Mouse (Mus musculus): ENCODE results near the gene Kcnmb3.

Kcnmb3 gene

GRCm38 (mm10) chr3:32492097-32493090, at the start of gene Kcnmb3:
Kcnmb3 (minus strand) TSS chr3:32492231.
- no peak for DNase-seq

DNA sequence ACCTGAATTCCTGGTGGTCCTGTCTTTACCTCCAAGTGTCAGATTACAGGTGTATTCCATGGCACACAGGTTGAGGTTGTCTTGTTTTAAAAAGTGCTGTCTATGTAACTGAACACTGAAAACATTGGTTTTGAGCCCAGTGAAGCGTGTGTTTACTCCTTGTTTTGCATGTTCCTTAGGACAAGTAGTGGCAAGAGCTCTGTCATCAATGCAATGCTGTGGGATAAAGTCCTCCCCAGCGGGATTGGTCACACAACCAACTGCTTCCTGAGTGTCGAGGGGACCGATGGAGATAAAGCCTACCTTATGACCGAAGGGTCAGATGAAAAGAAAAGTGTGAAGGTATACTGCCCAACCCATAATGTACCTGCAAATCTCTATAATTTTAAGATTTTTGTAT, 46.1 kb upstream of the Kcnmb3 start:
- no peak for DNase-seq

- DNase-seq = peak; percentile 17
These were observed 45.5 kb upstream of the Kcnmb3 start for GRCm38 (mm10) chr3:32537556-32537955.

DNA sequence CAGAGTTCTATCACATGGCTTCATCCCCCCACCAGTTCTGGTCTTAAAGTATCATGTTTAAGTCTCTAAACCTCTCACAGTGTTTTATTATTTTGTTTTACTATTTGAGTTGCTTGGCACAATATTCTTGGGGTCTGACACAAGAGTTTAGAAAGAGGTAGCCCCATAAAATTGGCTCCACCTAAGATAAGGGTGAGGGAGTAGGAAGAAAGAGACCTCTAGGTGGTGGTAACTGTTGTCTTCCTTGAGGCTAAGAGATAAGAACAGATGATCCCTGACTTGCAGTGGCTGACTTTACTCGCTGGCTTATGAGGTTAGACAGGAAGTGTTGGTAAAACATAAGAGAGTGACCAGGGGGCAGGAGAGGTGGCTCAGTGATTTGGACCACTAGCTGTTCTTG, 43.7 kb upstream of the Kcnmb3 start:
- DNase-seq = no peak

GRCm38 (mm10) chr3:32530041-32530440, 38.0 kb upstream of the Kcnmb3 start:
- no peak for DNase-seq

DNA sequence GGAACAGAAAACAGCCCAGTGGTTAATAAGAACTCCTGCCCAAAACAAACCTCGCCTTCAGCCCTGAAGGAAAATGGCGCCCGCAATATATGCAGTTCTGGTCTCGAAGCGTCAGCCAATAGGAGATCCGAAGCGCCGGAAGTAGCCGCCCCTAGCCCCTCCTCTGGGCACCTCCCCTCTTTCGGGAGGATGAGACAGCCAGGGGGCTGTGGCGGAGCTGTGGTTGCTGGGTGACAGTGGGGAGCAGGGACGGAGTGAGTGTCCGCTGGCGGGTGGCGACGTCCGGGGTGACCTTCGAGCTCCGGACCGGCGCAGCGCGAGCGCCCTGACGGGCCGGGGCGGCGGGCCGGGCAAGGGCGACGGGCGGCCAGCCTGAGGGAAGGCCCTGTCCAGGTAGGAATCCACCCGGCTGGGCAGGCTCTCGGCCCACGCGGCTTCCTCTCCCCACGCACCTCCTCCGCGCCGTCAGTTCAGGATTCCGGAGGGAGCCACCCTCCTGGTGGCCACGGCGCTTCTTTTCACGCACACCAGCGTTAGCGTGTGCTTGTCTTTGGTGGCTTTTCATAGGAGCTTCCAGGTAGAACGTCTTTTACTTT, 37.4 kb upstream of the Kcnmb3 start, which contains the start of gene Mfn1:
TSS of gene Mfn1 (plus strand) at position 163 of the 596 bp plus-strand sequence.
- DNase-seq = peak; percentile 89

- DNase-seq = no peak
These were observed 35.1 kb upstream of the Kcnmb3 start for GRCm38 (mm10) chr3:32527181-32527580.

GRCm38 (mm10) chr3:32513528-32513927, 21.5 kb upstream of the Kcnmb3 start:
- DNase-seq = no peak

- no peak for DNase-seq
These were observed 20.8 kb upstream of the Kcnmb3 start for GRCm38 (mm10) chr3:32512686-32513284.

DNA sequence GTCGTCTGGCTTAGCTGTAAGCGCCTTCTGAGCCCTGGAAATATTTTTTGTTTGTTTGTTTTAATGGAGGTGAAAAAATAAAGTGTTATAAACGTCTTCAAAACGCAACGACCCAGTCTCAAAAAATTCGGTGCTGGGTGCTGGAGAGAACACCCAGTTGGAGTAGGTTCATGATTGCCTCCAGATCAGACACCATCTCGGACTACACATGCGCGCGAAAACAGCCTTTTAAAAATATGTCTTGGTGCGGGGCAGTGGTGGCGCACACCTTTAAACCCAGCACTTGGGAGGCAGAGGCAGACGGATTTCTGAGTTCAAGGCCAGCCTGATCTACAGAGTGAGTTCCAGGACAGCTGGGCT, 19.1 kb upstream of the Kcnmb3 start:
- DNase-seq = peak; percentile 38

GRCm38 (mm10) chr3:32510375-32511190, 18.6 kb upstream of the Kcnmb3 start:
- DNase-seq = peak; percentile 93

GRCm38 (mm10) chr3:32509496-32510374, 17.7 kb upstream of the Kcnmb3 start, which contains the start of gene Zfp639:
Zfp639 (plus strand) TSS chr3:32510259.
- DNase-seq = peak; percentile 10

GRCm38 (mm10) chr3:32508666-32509324, 16.8 kb upstream of the Kcnmb3 start:
- peak; percentile 60 for DNase-seq

DNA sequence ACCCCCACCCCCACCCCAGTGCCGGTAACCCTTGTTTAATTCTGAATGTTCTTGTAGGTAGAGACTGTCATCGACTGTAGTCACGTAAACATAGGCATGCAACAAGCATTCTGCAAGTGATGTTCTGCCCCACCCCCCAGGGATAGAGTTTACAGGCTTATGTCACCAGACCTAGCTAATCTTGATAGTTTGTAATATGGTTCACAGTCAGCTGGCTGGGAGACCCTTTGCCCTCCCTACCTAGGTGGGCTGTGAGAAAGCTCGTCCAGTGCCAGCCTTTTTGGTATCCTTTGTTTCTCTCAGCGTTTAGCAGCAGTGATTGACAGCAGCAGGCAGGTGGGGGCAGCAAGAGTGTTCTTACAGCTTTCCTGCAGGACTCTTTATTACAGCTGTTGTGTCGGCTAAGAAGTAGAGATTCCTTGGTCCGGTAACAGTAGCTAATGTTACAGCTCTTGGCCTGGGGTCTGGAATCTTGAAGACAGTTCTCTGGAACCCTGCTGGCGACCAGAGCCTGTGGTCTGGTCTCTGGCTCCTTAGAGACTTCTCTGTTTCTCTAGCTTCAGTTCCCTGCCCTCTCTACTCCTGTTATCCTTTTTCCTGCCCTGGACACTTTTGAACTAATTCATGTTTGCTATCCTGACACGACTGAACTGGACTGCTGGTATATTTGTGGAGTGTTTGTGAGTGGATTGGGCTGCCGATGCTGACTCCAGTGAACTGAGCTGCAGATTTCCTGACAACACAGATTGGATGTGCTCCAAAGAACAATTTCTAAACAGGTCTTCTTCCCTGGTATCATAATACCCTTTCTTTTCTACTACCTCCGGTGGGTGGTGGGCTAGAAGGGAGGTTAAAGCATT, 14.6 kb upstream of the Kcnmb3 start:
- DNase-seq = no peak

GRCm38 (mm10) chr3:32505841-32506240, 13.8 kb upstream of the Kcnmb3 start:
- DNase-seq = no peak

GRCm38 (mm10) chr3:32500346-32500745, 8.3 kb upstream of the Kcnmb3 start:
- no peak for DNase-seq

DNA sequence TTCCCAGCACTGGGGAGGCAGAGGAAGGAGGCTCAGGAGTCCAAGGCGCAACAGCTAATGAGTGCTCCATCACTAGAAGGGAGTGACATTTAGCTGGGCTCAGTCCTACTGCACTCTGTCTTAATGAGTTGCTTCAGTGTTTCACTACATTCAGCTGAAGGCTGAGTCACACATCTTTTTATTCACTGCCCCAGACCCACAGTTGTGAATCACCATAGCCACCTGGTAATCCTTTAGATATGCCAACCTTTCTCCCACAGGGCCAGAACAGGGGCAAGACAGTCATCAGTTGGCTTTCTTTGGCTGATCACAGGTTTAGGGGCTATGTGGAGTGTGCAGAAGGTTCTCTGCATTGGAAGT, 4.7 kb upstream of the Kcnmb3 start:
- DNase-seq = no peak

DNA sequence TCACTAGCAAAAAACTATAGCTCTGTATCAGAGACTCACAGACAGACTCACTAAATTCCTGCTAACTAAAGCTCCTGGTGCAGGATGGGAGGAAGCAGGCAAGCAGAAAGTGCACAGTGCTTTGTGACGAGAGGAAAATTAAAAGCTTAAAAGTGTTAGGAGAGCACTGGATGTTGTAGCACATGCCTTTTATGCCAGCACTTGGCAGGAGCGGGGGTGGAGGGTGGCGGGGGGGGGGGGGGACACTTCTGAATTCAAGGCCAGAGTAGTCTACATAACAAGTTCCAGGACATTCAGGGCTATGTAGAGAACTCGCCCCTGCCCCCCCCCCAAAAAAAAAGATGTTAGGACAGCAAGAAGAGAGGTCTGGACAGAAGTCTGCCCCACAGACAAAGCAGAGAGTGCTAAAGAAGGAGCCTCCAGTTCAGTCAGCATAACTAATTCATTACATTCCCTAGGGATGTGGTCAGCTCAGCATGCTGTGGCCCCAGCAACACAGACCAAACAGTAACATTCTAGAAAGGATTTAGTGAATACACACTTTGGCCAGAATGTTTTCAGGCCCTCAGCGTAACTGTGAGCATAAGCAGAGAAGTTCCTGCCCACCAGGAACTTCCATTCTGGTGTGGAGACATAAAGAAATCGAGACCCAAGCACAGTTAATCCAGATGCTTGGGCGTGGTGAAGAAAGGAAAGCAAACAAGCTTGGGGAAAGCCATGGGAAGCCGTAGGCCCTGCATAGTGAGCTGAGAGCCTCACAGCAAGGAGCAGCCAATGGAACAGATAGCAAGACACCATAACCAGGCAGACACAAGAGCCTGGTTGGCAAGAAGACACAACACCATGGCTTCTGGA, 4.1 kb upstream of the Kcnmb3 start:
- no peak for DNase-seq

DNA sequence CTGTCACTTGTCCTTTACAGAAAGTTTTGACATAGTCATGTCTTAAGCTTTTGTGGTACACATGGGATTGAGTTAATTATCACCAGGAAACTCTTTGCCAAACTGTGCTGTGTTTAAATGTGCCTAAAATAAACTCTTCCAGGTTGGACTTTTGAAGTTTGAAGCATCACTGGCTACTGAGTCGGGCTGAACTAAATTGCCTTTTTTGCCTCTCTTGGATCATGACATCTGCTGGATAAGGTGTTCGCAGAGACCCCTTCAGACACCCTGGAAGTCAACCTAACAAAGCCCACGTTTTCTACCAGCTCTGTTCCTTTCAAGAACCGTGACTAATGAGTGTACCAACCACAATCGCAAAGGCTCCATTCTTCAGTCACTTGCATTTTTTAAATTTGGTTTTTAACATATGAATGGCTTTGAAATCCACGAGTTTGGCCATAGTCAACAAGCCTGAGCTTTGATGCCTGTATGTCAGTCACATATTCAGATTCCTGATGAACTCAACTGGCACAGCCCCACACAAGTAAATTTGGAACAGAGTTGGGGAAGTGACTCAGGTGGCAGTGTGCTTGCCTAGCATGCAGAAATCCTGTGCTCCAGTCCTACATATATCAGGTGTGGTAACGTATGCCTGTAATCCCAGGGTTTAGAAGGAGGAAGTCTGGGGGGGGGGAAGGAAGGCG, 3.2 kb upstream of the Kcnmb3 start:
- DNase-seq = no peak
